Mouse (Mus musculus) CH12.LX (cell line): Measurements from ENCODE around the gene Phgr1. TPM values are rescaled to one million over a fixed set of nuclear protein-coding genes. Genes with fewer than 3 reads are reported as not detected.

Source experiments
- DNase-seq: peaks from one replicate; pipeline ENCODE4 v3.0.0-alpha.2; 2013; ENCODE audit errors: extremely low read depth
- H3K27ac ChIP-seq: 2 replicates; pipeline ENCODE4 v1.5.1; 2012; ENCODE audit warnings: low read depth, mild to moderate bottlenecking, control low read depth, moderate library complexity; ENCODE audit not compliant: insufficient read depth
- H3K27me3 ChIP-seq: replicated peaks from 2 replicates; pipeline ENCODE3; 2012; ENCODE audit warnings: inconsistent platforms
- H3K36me3 ChIP-seq, 2 experiments: replicated peaks in 1 of 2; 2 replicates each; pipeline versions ENCODE3 to v1.6.1; 2012; ENCODE audit warnings: inconsistent platforms in 1 of 2, low read length in 1 of 2, mild to moderate bottlenecking in 1 of 2, mixed read lengths in 1 of 2, moderate library complexity in 1 of 2; ENCODE audit not compliant: control insufficient read depth in 1 of 2, insufficient read depth in 1 of 2
- H3K4me1 ChIP-seq, 2 experiments: 2 replicates each; pipeline ENCODE4 v1.6.1; 2012; ENCODE audit warnings: inconsistent platforms in 1 of 2, moderate library complexity in 1 of 2; ENCODE audit not compliant: insufficient read depth in 2 of 2, control insufficient read depth in 1 of 2
- H3K4me2 ChIP-seq: 2 replicates; pipeline ENCODE4 v1.6.1; 2012; ENCODE audit warnings: low read depth, mild to moderate bottlenecking, control low read depth; ENCODE audit not compliant: poor library complexity, insufficient read depth, severe bottlenecking
- H3K4me3 ChIP-seq, 3 experiments: fragments of 150-350 bp in 1 of 3; sonication (generic) in 1 of 3; replicated peaks in 1 of 3; 2 replicates each; pipeline versions ENCODE3 to v1.5.1; 2011 to 2012; ENCODE audit warnings: low read depth in 2 of 3, low read length in 2 of 3, mild to moderate bottlenecking in 2 of 3, moderate library complexity in 2 of 3, control low read depth in 1 of 3, improper control_type of control experiment in 1 of 3, inconsistent platforms in 1 of 3, mixed read lengths in 1 of 3; ENCODE audit not compliant: poor library complexity in 1 of 3
- H3K79me2 ChIP-seq: replicated peaks from 2 replicates; pipeline ENCODE4 v1.6.1; 2012; ENCODE audit warnings: mild to moderate bottlenecking, moderate library complexity; ENCODE audit not compliant: control insufficient read depth, poor library complexity, insufficient read depth, severe bottlenecking; ENCODE audit errors: extremely low read depth
- H3K9ac ChIP-seq: 2 replicates; pipeline ENCODE4 v1.6.1; 2012; ENCODE audit warnings: low read depth, mild to moderate bottlenecking, control low read depth, moderate library complexity; ENCODE audit not compliant: insufficient read depth
- H3K9me3 ChIP-seq: replicated peaks from 2 replicates; pipeline ENCODE3; 2012; ENCODE audit warnings: low read length, inconsistent platforms, mixed read lengths
- CHD2 ChIP-seq: IDR thresholded peaks from 2 replicates; pipeline ENCODE4 v1.6.1; 2011; ENCODE audit warnings: low read length, improper control_type of control experiment
- E2F4 ChIP-seq: IDR thresholded peaks from 2 replicates; pipeline ENCODE4 v1.6.1; 2011; ENCODE audit warnings: low read depth, low read length, improper control_type of control experiment; ENCODE audit not compliant: insufficient replicate concordance
- HCFC1 ChIP-seq: IDR thresholded peaks from 2 replicates; pipeline ENCODE4 v1.6.1; 2012; ENCODE audit warnings: low read depth, mild to moderate bottlenecking, inconsistent platforms, low read length, improper control_type of control experiment
- JUN ChIP-seq: IDR thresholded peaks from 2 replicates; pipeline ENCODE4 v1.6.1; 2011; ENCODE audit warnings: low read depth, mild to moderate bottlenecking, low read length, improper control_type of control experiment, moderate library complexity; ENCODE audit not compliant: insufficient read depth
- MXI1 ChIP-seq: IDR thresholded peaks from 2 replicates; pipeline ENCODE4 v1.6.1; 2011; ENCODE audit warnings: mild to moderate bottlenecking, low read depth, low read length, improper control_type of control experiment
- MYC ChIP-seq: IDR thresholded peaks from 2 replicates; pipeline ENCODE4 v1.6.1; 2011; ENCODE audit warnings: low read depth, mild to moderate bottlenecking, improper control_type of control experiment, low read length
- NELFE ChIP-seq: IDR thresholded peaks from 2 replicates; pipeline ENCODE4 v1.6.1; 2011; ENCODE audit warnings: low read depth, low read length, improper control_type of control experiment
- POLR2A ChIP-seq: IDR thresholded peaks from 2 replicates; pipeline ENCODE4 v1.6.1; 2011; ENCODE audit warnings: low read depth, mild to moderate bottlenecking, improper control_type of control experiment, low read length
- POLR2AphosphoS2 ChIP-seq: IDR thresholded peaks from 2 replicates; pipeline ENCODE4 v1.6.1; 2011; ENCODE audit warnings: low read depth, low read length, improper control_type of control experiment
- RAD21 ChIP-seq: IDR thresholded peaks from 2 replicates; pipeline ENCODE4 v1.6.1; 2011; ENCODE audit warnings: low read depth, mild to moderate bottlenecking, low read length, improper control_type of control experiment, moderate library complexity
- SIN3A ChIP-seq: IDR thresholded peaks from 2 replicates; pipeline ENCODE4 v1.6.1; 2012; ENCODE audit warnings: low read length, improper control_type of control experiment, inconsistent platforms
- TBP ChIP-seq: conservative IDR thresholded peaks from 2 replicates; pipeline ENCODE4 v1.6.1; 2011; ENCODE audit warnings: low read depth, low read length, improper control_type of control experiment
- TCF12 ChIP-seq: IDR thresholded peaks from 2 replicates; pipeline ENCODE4 v1.6.1; 2014; ENCODE audit warnings: low read depth, mild to moderate bottlenecking, inconsistent platforms, low read length, improper control_type of control experiment
- ZKSCAN1 ChIP-seq: IDR thresholded peaks from 2 replicates; pipeline ENCODE4 v1.6.1; 2012; ENCODE audit warnings: low read depth, inconsistent platforms, low read length, improper control_type of control experiment, borderline replicate concordance
- ZNF384 ChIP-seq: IDR thresholded peaks from 2 replicates; pipeline ENCODE4 v1.6.1; 2012; ENCODE audit warnings: low read depth, low read length, improper control_type of control experiment, inconsistent platforms
- dilution Hi-C: fragments of 300-500 bp; cut with MboI; formaldehyde crosslinking; loops from 2 replicates; pipeline ENCODE4 v1.14.3; 2020; ENCODE audit warnings: low sequenced_read_pairs; ENCODE audit not compliant: extremely low pct_unique_long_range_greater_than_20kb, extremely low pct_ligation_motif_present
- in situ Hi-C: fragments of 300-500 bp; cut with MboI; formaldehyde crosslinking; loops from 3 replicates; pipeline ENCODE4 v1.14.3; 2019; ENCODE audit warnings: low sequenced_read_pairs, low pct_ligation_motif_present, low pct_unique_long_range_greater_than_20kb, mixed read lengths
- polyA plus RNA-seq: library from polyadenylated mRNA; unstranded; fragments of >175 nt; gene quantifications from 2 replicates; pipeline ENCODE4 v1.2.1, GENCODE M21; 2012; ENCODE audit warnings: low read depth; ENCODE audit not compliant: insufficient read length
- total RNA-seq, 2 experiments: library from RNA; depleted of rRNA; stranded (reverse); fragments of 300-350 nt in 1 of 2; fragments of >200 nt in 1 of 2; gene quantifications; 2 replicates each; pipeline ENCODE4 v1.2.3; 2012 to 2014

Gene Phgr1
- total and polyA plus RNA-seq, 3 experiments = not detected

GRCm38 (mm10) chr2:118729194-118729593 lies 43.4 kb upstream of the Phgr1 start:
- no peak overlapping the region for H3K27ac ChIP-seq
- H3K4me3 ChIP-seq = no peak overlapping the region

DNA sequence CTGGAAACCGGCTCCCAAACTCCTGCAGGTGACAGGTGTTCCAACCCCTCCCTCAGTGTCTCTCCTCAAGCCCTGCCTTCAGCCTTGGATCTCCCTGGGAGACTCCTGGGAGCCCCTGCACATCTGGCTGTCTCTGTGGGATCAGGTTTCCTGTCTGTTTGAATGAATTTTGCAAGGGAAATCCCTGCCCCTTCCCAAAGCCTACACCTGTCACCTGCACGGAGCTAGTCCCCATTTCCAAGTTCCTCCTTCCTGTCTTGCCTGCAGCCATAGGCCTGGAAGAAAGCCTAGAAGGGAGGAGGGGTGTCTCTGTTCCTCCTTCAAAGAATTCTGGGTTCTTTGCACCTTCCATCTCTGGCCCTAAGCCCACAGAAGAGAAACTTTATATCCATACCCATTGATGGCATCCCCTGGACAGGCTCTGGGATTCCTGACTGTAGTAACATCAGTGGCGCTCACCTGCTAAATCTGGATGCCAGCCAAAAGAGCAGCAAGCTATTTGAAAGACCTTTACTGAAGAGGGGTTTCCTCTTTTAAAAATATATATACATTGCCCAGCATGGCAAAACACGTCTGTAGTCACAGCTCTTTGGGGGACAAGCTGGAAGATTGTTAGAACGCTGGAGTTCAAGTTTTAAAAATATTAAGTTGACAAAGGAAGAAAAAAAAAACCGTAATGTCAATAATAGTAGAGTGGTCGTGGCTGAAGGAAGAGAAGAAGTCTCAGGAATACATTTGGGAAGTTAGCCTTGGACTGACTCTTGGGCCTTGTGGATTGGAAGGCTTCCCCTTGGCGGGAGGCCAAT lies 42.5 kb upstream of the Phgr1 start:
- Histone ChIP-seq H3K4me3 (no peak overlapping the region), H3K27me3 (peaks cover 6% of the 10 kb centered on the region), H3K9me3 (no peaks in the 10 kb centered on the region), H3K4me2 (no peak overlapping the region), H3K36me3 (peaks cover 0 to 9% of the 10 kb centered on the region in 2 experiments), H3K27ac (no peak overlapping the region), H3K4me1 (peaks cover 16 to 52% of the 10 kb centered on the region in 2 experiments; a peak in 3 of 4 replicates), H3K79me2 (no peaks in the 10 kb centered on the region), H3K9ac (no peak overlapping the region)
- TF ChIP-seq ZNF384 = no peak
- TF ChIP-seq CHD2 = 0 out of 2 replicates have a peak, but pooled peaks have one; percentile 15
- peak; percentile 45; the same call in 1 of the 2 replicates for TF ChIP-seq TCF12
- in situ Hi-C loops (loop anchor here (10.0 to 25.0 kb wide), 2 partner anchors 85 to 243 kb away; partner anchors contain the start of gene Srp14), dilution Hi-C loops (no loop called here)
- no peak for DNase-seq

More at GRCm38 (mm10) chr2:118729194-118729593, 43.4 kb upstream of the Phgr1 start:
- dilution Hi-C loops = no loop called here
- Histone ChIP-seq H3K9ac (no peak overlapping the region), H3K9me3 (no peaks in the 10 kb centered on the region), H3K79me2 (no peaks in the 10 kb centered on the region), H3K27me3 (peaks cover 6% of the 10 kb centered on the region), H3K4me1 (peaks cover 16 to 59% of the 10 kb centered on the region in 2 experiments; a peak in 3 of 4 replicates), H3K4me2 (no peak overlapping the region), H3K36me3 (peaks cover under 1 to 16% of the 10 kb centered on the region in 2 experiments)
- in situ Hi-C loops = loop anchor here (25.0 kb wide), 1 partner anchor 242 kb away; the partner anchor contains the start of gene Srp14
- no peak for DNase-seq
- TF ChIP-seq MXI1 (no peak), E2F4 (no peak), POLR2AphosphoS2 (no peak), SIN3A (no peak), MYC (no peak), RAD21 (no peak), ZKSCAN1 (no peak), POLR2A (no peak), HCFC1 (no peak), JUN (no peak), ZNF384 (no peak), NELFE (no peak), TCF12 (no peak), TBP (no peak)
